Mouse (Mus musculus) layer of hippocampus, adult 18-20 months (tissue): ENCODE measurements around the gene Rxfp3. TPM values are rescaled to one million over a fixed set of nuclear protein-coding genes. Genes with fewer than 3 reads are reported as not detected.

Source experiments
- DNase-seq, 2 experiments: peaks; one replicate each; pipeline ENCODE4 v3.0.0; 2022; ENCODE audit warnings: low spot score in 2 of 2
- long read RNA-seq: library from polyadenylated mRNA; stranded (forward); transcript quantifications from one replicate; pipeline ENCODE4 v2.0.0, GENCODE M21; 2021
- total RNA-seq, 2 experiments: library from RNA; stranded (reverse); gene quantifications; 2 replicates each; pipeline ENCODE4 v1.2.3; 2021

Rxfp3 gene
- 1 to 10 TPM; 5.5 to 5.9 TPM for total RNA-seq
- long read RNA-seq, full-length matches to known transcripts: 11 of 11 reads
- long read RNA-seq, partial matches to known transcripts: 0 of 11 reads
- long read RNA-seq, other reads (novel, unspliced or antisense): 0 of 11 reads

DNA sequence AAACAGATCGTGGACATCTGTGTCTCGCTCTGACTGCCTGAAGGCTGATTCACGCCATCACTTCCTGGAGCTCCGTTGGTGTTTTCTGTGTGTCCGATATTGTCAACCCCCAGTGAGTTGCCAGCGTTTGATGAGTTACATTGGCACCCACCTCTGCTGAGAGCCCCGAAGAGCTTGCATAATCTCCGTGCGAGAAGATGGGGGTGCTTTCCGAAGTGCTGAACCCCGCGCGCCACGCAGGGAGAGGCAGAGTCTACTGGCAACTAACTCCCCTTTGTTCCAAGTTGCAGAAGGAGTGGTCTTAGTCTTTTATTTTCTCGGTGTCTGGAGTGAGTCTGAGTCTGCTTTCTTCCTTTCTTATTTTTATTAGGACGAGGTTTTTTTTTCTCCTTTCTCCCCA lies at the start of gene Rxfp3:
Gene Rxfp3, minus strand, starts transcription at position 281 of the 400 bp plus-strand sequence.
- DNase-seq: no peak

DNA sequence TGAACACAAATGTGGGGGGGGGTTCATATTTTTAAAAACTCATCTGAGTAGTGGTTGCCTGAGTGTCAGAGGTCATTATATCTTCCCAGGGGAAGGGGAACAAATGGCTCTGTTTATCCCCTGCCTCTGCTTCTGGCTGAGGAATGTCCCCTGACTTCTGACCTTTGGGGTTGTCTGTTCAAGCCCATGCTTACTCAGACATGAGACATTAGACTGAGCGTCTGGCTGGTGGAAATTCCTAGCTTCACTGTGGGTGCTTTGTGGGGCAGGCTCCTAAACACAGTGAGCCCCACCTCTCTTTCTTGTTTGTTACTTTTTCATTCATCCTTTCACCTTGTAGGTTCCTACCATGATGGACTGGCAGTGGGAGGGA lies 47.2 kb upstream of the Rxfp3 start:
- no peak for DNase-seq

DNA sequence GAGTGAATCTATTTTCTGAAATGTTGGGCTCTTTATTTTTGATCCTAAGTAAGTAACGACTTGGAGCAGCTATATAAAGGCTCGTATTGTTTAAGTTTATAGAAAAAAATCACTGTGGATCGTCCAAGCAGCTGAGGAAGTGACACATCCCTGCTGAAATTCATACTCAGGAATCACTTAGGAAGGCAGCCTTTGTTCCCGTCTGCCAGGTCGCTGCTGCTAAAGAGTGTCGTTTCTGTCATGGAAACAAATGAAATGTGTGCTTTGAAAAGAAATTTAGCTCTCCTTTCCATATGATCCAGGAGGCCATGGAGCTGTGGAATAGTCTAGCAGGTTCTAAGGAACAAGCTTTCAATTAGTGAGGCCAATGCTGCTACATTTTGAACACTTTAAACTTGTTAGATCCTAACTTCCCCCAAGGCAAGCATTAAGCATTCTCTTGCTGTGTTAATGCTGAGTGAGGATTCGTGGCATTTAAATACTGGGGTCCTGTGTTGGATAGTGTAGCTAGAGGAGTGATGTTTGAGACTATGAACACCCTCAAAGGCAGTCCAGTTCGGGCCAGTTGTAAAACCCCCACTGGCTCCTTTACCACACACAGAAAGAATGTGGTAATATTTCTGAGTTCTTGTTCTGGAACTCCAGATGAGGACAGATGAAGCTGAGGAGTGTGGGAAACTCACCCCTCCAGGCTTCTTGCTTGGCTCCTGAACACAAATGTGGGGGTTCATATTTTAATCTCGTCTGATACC lies 46.6 kb upstream of the Rxfp3 start:
- no peak for DNase-seq

DNA sequence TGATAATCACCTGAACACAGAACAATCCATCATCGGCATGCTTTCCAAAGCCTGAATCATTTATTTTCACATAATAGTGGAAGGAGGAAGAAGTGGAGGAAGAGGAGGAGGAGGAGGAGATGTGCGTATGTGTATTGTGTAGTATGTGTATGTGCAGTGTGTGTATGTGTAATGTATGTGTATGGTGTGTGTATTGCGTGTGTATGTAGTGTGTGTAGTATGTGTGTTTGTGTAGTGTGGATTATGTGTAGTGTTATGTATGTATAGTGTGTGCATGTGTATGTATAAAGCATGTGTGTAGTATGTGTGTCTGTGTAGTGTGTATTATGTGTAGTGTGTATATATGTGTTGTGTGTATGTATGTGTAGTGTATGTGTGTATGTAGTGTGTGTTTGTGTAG lies 45.9 kb upstream of the Rxfp3 start:
- no peak for DNase-seq

DNA sequence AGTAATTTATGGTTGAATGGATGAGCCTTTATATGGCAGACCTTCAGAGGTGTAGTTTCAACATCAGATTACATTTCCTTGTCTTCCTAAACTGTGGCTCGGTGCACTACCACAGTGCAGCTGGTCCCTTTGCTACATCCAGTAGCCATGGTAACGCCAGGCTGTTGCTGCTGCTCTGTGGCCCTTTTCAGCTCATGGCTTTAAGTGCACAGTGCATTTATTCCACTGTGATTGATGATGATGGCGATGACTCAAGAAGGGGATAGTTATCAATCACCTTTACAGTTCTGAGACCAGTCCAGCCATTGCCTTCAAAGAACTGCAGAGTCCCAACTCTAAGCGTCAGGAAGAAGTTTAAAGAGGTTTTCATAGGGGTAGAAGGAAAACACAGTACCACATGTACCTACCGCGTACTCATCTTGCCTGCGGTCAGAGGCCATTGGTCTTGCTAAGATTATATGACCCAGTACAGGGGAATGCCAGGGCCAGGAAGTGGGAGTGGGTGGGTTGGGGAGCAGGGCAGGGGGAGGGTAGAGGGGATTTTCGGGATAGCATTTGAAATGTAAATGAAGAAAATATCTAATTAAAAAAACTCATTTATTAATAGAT lies 45.3 kb upstream of the Rxfp3 start:
- peak in 1 of 2 experiments; percentile 41 for DNase-seq

DNA sequence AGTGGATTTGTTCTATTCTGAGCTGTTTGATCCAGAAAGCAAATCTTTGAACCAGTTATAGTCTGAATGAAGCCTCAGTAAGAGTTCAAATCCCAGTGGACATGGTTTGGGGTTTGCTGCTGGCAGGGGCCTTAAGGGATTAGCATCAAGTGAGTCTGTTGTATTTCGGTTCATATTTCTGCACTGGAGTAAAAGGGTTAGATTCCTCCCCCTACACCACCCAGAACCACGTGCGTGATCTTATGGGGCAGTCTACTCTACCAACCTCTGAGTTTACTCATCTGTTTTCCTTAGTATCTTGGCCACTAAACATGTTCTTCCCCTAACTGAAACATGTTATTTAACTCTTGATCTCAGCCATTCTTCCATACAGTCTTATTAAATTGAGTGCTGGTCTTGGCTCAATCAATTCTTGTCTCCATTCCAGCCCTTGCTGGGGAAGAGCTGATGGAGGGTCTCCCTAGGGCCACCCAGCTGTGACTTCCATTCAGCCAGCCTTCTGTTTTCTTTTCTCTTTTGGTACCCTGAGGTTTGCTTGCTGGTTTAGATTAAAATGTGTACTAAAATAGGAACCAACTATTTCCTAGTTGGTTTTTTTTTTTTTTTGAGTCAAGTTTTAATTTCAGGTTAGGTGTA lies 38.1 kb upstream of the Rxfp3 start:
- no peak for DNase-seq

DNA sequence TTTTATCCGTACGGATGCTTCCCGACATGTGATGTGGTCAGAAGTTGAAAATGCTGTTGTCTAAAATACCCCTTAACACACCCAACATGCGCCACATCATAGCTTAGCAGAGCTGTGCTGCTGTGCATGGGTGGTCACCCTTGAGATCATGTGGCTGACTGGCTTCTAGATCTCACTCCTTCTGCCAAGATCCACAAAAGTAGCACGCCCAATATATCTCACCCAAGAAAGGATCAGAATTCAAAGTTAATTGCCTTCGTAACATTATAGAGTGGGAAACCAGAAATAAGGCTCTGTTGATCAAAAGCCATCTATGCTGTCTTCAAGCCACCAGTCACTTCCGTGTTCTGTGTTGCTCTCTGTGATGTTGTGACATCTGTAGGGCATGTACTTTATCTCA lies 30.1 kb upstream of the Rxfp3 start:
- DNase-seq: no peak

DNA sequence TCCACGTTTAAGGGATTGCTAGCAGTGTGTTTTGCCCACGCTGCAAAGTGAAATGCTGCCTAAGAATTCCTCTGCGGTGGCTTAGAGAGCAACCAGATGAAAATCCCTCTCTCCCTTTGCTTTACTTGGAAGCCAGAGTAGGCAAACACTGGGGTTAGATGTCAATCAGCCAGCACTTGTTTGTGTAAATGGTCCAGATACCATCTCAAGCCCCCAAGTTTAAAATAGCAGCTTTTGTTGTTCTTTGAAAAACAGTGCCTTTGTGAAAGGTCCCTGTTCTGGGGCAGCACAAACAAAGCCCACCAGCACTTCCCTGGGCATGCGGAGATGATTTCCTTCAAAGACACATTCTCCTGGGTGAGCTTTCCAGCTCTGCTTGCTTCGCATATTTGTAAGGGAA lies 28.5 kb upstream of the Rxfp3 start:
- DNase-seq: no peak

DNA sequence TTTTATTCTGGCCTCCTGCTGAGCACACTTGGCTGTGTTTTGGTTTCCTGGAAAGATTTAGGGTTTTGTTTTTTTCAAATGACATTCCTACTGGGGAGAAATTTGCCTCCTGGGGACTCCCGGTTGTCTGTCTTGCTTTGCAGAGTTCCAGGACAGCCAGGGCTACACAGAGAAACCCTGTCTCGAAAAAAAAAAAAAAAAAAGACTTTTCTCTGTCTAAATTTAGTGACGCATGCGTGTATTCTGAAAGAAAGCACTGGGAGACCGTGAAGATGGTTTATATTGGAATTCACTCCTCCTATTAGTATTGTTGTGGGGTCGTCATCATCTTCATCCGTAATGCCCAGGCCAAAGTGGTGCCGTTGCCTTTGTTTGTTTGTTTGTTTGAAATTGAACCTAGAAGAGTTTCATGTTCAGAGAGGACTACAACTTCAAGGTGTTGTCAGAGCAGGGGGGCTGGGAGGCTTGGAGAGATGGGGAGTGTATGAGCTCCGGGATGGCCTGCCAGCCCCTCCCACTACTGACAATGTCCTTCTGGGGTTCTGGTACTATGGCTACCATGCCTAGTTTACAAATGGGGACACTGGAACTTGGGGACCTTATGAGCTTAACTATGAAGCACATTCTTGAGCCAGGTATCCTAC lies 27.9 kb upstream of the Rxfp3 start:
- no peak for DNase-seq

DNA sequence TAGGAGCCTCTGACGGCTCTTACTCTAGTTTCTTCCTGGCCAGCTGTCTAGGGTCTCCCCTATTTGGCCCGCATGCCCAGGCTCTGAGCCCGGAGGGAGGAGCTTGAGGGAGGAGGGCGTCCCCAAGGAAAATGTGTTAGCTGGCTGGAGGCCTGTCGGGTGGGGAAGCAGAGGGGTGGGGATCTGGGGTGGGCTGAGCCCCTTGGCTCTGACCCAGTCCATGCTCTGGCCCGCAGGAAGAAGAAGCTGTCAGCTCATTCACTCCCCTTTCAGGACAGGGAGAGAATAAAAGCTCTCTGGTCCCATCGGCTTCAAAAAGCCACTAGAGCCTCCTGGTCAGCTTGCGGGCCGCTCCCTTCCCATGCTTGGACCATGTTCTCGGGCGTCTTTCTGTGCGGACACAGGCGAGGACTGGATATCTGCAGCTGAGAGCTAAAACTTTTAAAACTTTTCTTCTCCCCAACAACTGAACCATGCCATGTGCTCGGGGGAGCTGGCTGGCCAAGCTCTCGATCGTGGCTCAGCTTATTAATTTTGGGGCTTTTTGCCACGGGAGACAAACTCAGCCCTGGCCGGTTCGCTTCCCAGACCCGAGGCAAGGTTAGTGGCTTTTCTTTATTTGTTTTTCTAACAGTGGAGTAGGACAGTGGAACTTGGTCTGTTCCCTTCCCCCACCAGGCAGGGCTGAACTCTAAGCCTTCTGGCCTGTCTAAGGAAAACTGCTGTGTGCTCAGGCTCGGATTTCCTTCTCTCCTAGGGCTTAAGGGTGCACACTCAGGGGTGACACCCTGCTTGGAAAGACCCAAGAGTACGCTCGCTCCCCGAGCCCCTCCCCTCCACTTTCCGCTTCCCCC lies 27.0 kb upstream of the Rxfp3 start, which contains the start of gene Adamts12:
Gene Adamts12, plus strand, starts transcription at position 233 of the 854 bp plus-strand sequence.
- DNase-seq: no peak

DNA sequence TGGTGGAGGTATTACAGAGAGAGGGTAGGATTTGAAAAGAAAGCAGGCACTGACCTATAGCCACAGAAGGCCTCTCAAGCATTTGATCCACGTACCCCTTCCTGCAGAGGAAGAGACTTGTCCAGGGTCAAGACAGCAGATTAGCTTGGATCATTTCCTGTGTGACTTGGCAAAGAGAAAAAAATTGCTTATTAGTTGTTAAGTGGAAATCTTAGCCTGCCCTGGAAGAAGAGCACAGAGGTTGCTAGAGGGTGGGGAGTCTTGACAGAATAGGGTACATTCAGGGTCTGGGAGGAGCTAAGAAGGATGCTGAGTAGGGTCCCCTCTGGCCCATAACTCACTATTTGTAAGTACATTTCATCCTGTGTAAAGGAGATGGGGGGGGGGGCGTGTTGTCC lies 26.4 kb upstream of the Rxfp3 start:
- DNase-seq: no peak

DNA sequence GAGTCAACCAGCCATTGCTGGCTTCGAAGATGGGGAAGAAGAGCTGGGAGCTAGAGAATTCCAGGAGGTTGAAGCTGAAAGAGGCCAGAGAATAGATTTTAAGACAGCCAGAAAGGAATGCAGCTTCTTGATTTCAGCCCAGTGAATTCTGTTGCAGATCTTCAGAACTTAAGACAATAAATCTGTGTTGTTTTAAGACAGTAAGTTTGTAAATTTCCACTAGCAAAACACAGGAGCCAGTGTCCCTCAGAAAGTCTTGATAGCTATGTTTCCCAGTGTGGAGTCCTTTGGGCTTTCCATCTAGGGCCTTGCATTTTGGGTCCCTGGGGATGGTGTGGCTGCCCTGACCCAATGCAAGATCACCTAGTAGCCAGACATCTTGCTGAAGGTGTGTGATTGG lies 25.1 kb upstream of the Rxfp3 start:
- DNase-seq: no peak

DNA sequence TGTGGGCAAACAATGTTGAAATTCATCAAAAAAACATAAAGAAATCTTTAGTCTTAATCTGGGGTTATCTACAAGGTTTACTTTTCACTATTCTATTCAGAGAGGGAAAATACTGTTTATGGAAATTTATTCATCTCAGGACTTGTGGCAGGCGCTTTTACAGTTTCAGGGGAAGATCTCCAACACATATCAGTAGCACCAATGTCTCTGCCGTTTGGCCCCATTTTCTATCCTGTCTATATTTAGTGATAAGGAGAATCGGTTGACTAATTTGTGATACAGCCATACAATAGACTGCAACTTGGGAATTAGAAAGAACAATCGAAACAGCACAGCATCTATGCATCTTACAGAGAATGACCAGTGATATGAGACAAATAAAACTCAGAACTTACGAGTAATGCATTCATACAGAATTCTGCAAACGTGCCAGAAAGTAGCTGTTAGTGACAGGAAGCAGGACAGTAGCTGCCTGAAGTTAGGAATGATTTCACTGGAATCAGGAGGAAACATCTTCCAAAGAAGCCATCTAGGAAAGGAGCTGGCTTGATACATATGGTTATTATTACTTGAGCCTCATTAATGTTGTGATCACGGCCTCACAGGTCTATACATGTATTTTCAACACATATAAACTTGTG lies 16.8 kb upstream of the Rxfp3 start:
- DNase-seq: no peak

DNA sequence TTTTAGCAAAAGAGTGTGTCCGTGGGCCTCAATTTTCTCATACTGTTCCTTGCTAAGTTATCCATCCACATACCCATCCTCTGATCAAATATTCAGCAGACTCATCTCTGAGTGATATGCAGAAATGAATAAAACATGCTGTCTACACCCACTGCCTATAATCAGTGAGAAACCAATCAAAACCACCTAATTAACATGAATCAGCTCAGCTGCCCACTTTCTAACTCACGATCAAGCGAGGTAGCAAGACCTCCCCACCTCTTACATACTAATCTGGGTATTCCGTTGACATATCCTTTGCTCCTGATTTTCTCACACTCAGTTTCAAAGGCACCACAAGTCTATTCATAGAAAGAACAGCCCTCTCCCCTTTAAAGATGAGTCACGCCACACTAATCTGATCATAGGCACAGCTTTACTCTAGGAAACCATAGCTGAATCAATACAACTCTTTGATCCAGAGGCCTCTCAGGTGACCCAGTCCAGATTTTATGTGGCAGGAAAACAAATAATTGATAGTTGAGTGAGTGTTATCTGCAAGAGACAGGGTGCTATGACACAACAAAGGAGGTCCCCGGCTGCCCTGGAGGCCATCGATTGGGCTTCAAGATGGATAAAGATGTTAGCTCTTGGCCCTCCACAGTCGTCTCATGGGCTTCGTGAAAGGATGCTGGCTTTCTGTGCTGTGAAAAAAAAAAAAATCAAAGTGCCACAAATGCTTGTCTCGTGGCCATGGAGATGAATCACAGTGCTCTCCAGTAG lies 16.1 kb upstream of the Rxfp3 start:
- DNase-seq: no peak

DNA sequence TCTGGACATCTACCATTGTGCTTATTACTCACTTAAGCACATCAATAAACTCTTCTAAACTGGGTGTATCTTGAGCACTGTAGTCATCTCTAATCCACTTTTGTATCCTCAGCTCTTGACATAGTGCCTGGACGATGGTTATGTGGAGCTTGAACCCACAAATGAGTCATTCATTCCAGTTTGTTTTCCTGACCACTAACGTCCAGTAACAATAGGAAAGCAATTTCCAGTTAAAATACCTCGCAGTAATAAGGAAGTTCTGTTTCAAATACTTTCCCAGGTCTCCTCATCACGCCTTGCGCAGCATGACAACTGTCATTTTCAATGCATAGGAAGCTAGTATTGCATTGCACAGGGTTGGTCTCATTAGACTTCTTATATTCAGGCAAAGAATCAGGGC lies 5.0 kb upstream of the Rxfp3 start:
- no peak for DNase-seq

DNA sequence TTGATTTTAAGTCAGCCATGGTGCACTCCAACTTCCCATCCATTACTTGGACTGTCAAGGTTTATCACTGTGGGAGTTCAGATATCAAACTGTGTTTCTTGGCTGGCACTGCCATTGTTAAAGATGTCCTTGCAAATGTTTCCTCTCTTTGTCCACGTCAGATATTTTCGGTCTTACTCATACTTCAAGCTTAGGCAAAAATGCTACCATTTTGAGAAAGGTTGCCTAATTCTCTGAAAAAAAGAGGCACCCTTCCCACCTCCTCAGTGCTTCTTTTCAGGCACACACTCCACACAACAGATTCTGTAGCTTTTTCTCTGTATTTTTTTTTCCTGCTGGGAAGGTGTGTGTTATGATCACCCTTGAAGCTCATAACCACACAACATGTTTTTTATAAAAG lies 3.4 kb upstream of the Rxfp3 start:
- DNase-seq: no peak

DNA sequence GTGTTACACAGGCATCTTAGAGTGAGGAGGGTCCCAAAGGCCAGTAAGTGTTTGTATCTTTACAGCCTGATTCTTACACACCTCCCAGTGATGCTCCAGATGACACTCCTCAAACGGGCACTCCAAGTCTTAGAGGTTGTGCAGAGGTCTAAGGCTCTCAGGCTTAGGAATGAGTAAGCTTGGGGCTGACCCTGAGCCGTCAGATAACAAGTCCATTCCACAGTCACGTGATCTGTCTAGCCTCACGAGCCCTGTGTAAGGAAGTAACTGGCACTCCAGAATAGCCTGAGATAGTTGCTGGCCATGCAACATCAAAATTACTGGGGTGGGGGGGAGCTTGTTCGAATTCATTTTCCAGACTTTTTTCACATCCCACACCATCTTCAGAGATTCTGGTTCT lies 2.3 kb upstream of the Rxfp3 start:
- DNase-seq: no peak

DNA sequence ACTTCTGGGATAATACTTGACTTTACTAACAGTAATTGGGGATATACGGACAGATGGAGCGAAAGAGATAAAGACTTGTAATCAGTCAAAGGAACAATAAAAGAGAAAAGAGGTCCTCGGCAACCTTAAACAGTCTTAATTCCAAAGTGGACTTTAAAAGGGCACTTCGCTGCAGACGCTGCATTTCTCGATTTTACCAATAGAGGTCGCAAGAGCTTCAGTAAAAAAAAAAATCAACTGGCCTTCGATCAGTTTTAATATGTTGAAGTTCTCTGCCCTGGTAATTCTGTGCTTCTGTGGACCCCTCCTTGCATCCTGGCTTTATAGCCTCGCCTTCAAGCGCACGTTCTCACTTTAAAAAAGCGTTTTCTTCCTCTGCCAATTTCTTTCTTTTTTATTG lies 685 bp upstream of the Rxfp3 start:
- DNase-seq: peak in 1 of 2 experiments; percentile 63

DNA sequence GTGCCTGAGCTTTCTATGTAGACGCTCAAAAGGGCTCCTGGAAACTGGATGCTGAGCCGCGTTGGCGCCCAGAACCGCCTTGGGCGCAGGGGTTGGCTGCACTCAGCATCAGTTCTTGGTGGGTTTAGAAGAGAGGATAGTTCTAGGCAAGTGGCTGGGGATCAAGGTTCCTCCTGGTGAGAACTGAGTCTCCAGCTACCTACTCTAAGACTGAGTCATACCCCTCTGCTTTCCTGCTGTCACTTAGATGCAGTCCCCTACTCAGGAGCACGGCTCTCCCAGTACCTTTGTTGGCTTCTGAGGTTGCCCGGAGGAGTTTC lies 455 bp downstream of the Rxfp3 start:
- no peak for DNase-seq
